Mouse (Mus musculus) cortical plate, adult 2 months (tissue): ENCODE results near the gene Erg.

Experiments used
- CTCF ChIP-seq: fragments of 200-500 bp; IDR thresholded peaks from 2 replicates; pipeline ENCODE4 v1.5.1; 2011; ENCODE audit warnings: mild to moderate bottlenecking, control low read depth, low read length; ENCODE audit not compliant: insufficient read depth; ENCODE audit errors: extremely low read depth
- POLR2A ChIP-seq: fragments of 200-500 bp; IDR thresholded peaks from 2 replicates; pipeline ENCODE4 v1.6.1; 2011; ENCODE audit warnings: mild to moderate bottlenecking, low read length, control low read depth; ENCODE audit not compliant: insufficient read depth; ENCODE audit errors: extremely low read depth

GRCm38 (mm10) chr16:95344961-95345360 is 241.4 kb downstream of the Erg start:
- TF ChIP-seq CTCF (no peak), POLR2A (no peak)
